Mouse (Mus musculus) midbrain, embryonic 12.5 days (tissue): ENCODE results near the gene 1700020D05Rik. TPM values are rescaled to one million over a fixed set of nuclear protein-coding genes. Genes with fewer than 3 reads are reported as not detected.
A peak's percentile ranks its signal among the peaks of the same experiment; 100 is the strongest.

Source experiments
- ATAC-seq: fragments of 200-750 bp; cut with Nextera tagmentation; 2 replicates; pipeline ENCODE4 v1.8.0; 2017; ENCODE audit warnings: low read depth, moderate TSS enrichment, moderate library complexity; ENCODE audit not compliant: low FRiP score
- H3K27ac ChIP-seq: fragments of 300-500 bp; sonication (generic); replicated peaks from 2 replicates; pipeline ENCODE4 v1.5.1; 2016; ENCODE audit warnings: mild to moderate bottlenecking
- H3K27me3 ChIP-seq: fragments of 300-500 bp; sonication (generic); 2 replicates; pipeline ENCODE4 v1.6.1; 2016; ENCODE audit warnings: mild to moderate bottlenecking
- H3K36me3 ChIP-seq: fragments of 300-500 bp; sonication (generic); 2 replicates; pipeline ENCODE4 v1.6.1; 2016
- H3K4me1 ChIP-seq: fragments of 300-500 bp; sonication (generic); 2 replicates; pipeline ENCODE4 v1.6.1; 2016
- H3K4me2 ChIP-seq: fragments of 300-500 bp; sonication (generic); replicated peaks from 2 replicates; pipeline ENCODE4 v1.6.1; 2016; ENCODE audit warnings: mild to moderate bottlenecking, moderate library complexity
- H3K4me3 ChIP-seq: fragments of 300-500 bp; sonication (generic); 2 replicates; pipeline ENCODE4 v1.5.1; 2016; ENCODE audit warnings: mild to moderate bottlenecking
- H3K9ac ChIP-seq: fragments of 300-500 bp; sonication (generic); replicated peaks from 2 replicates; pipeline ENCODE4 v1.6.1; 2016; ENCODE audit warnings: mild to moderate bottlenecking, moderate library complexity
- H3K9me3 ChIP-seq: fragments of 300-500 bp; sonication (generic); 2 replicates; pipeline ENCODE4 v1.6.1; 2016; ENCODE audit warnings: mild to moderate bottlenecking
- WGBS: fragments of 180-500 bp; shearing (Covaris S2); methylation state at CpG from one replicate; pipeline ENCODE4 v1.1.7; 2016; 5-methylcytosine and 5-hydroxymethylcytosine counted together
- polyA plus RNA-seq: library from polyadenylated mRNA; unstranded; fragments of >200 nt; fragmentation: Nextera tagmentation; extraction: Ambion mirVana; gene quantifications from 2 replicates; pipeline ENCODE4 v1.2.1, GENCODE M21; 2016

The 1700020D05Rik gene
- 0.22 TPM in 1 of 2 replicates, not detected in the other for polyA plus RNA-seq

- H3K4me1 ChIP-seq, result no peaks in the 10 kb centered on the region
- no peak within 1 kb of the TSS for H3K4me3 ChIP-seq
- ATAC-seq, result no peak
- 58% methylated on average over 17 of the region's 17 CpGs for WGBS
- H3K36me3 ChIP-seq, result peaks cover 3% of the 10 kb centered on the region; the same call in 1 of the 2 replicates
- no peak within 1 kb of the TSS for H3K4me2 ChIP-seq
- H3K27me3 ChIP-seq, result no peaks in the 10 kb centered on the region; the same call in 1 of the 2 replicates
- H3K9me3 ChIP-seq, result 0 out of 2 replicates have a peak, but pooled peaks cover 4% of the 10 kb centered on the region
- no peak within 1 kb of the TSS for H3K9ac ChIP-seq
- no peak within 1 kb of the TSS for H3K27ac ChIP-seq
These were observed at the start of gene 1700020D05Rik for GRCm38 (mm10) chr19:5503687-5504086. Gene 1700020D05Rik, minus strand, starts transcription at chr19:5503787.

- 82% methylated on average over 4 of the region's 4 CpGs for WGBS
- Histone ChIP-seq H3K27me3 (0 out of 2 replicates have a peak, but pooled peaks cover 5% of the 10 kb centered on the region), H3K9me3 (no peaks in the 10 kb centered on the region), H3K36me3 (no peaks in the 10 kb centered on the region), H3K4me3 (no peak overlapping the region), H3K4me1 (no peaks in the 10 kb centered on the region), H3K27ac (no peak overlapping the region), H3K4me2 (no peak overlapping the region), H3K9ac (no peak overlapping the region)
- ATAC-seq, result no peak
These were observed 44.0 kb upstream of the 1700020D05Rik start for GRCm38 (mm10) chr19:5547471-5548056.

GRCm38 (mm10) chr19:5544031-5544430, 40.4 kb upstream of the 1700020D05Rik start:
- Histone ChIP-seq H3K27me3 (no peaks in the 10 kb centered on the region), H3K4me1 (no peaks in the 10 kb centered on the region), H3K4me3 (no peak overlapping the region), H3K27ac (no peak overlapping the region), H3K36me3 (no peaks in the 10 kb centered on the region), H3K4me2 (no peak overlapping the region), H3K9me3 (no peaks in the 10 kb centered on the region), H3K9ac (no peak overlapping the region)
- 58% methylated on average over 11 of the region's 11 CpGs for WGBS
- ATAC-seq, result no peak

- no peak overlapping the region for H3K27ac ChIP-seq
- H3K4me3 ChIP-seq, result no peak overlapping the region
- no peak overlapping the region for H3K9ac ChIP-seq
- H3K4me2 ChIP-seq, result no peak overlapping the region
- H3K36me3 ChIP-seq, result no peaks in the 10 kb centered on the region
- no peak for ATAC-seq
- no peaks in the 10 kb centered on the region for H3K27me3 ChIP-seq
- no peaks in the 10 kb centered on the region for H3K9me3 ChIP-seq
- no peaks in the 10 kb centered on the region for H3K4me1 ChIP-seq
- WGBS, result 90% methylated on average over 9 of the region's 9 CpGs
These were observed 39.8 kb upstream of the 1700020D05Rik start for GRCm38 (mm10) chr19:5543362-5543761.

GRCm38 (mm10) chr19:5538786-5539185, 35.2 kb upstream of the 1700020D05Rik start:
- H3K27ac ChIP-seq, result no peak overlapping the region
- H3K9me3 ChIP-seq, result no peaks in the 10 kb centered on the region
- ATAC-seq, result no peak
- H3K4me1 ChIP-seq, result no peaks in the 10 kb centered on the region
- 0 out of 2 replicates have a peak, but pooled peaks cover 8% of the 10 kb centered on the region for H3K27me3 ChIP-seq
- H3K9ac ChIP-seq, result no peak overlapping the region
- no peaks in the 10 kb centered on the region for H3K36me3 ChIP-seq
- no peak overlapping the region for H3K4me3 ChIP-seq
- 65% methylated on average over 8 of the region's 8 CpGs for WGBS
- H3K4me2 ChIP-seq, result no peak overlapping the region

GRCm38 (mm10) chr19:5532520-5532919, 28.9 kb upstream of the 1700020D05Rik start:
- peaks cover 31% of the 10 kb centered on the region for H3K27me3 ChIP-seq
- WGBS, result 78% methylated on average over 8 of the region's 8 CpGs

GRCm38 (mm10) chr19:5530138-5530524, 26.5 kb upstream of the 1700020D05Rik start:
- 0 out of 2 replicates have a peak overlapping the region, but pooled peaks have one; percentile 29 for H3K9ac ChIP-seq
- H3K36me3 ChIP-seq, result no peaks in the 10 kb centered on the region
- peaks cover 23% of the 10 kb centered on the region for H3K27me3 ChIP-seq
- H3K4me3 ChIP-seq, result no peak overlapping the region
- no peak; the same call in 1 of the 2 replicates for ATAC-seq
- no peaks in the 10 kb centered on the region for H3K9me3 ChIP-seq
- H3K4me2 ChIP-seq, result peak overlapping the region; percentile 19; the same call in 1 of the 2 replicates
- peaks cover 20% of the 10 kb centered on the region for H3K4me1 ChIP-seq
- 28% methylated on average over 7 of the region's 7 CpGs for WGBS
- H3K27ac ChIP-seq, result peak overlapping the region; percentile 40

More at GRCm38 (mm10) chr19:5532520-5532919, 28.9 kb upstream of the 1700020D05Rik start:
- ATAC-seq, result no peak
- peaks cover 20% of the 10 kb centered on the region for H3K4me1 ChIP-seq
- H3K36me3 ChIP-seq, result no peaks in the 10 kb centered on the region
- H3K9me3 ChIP-seq, result no peaks in the 10 kb centered on the region
- H3K27ac ChIP-seq, result no peak overlapping the region
- no peak overlapping the region for H3K4me2 ChIP-seq
- H3K4me3 ChIP-seq, result no peak overlapping the region
- no peak overlapping the region for H3K9ac ChIP-seq

GRCm38 (mm10) chr19:5529325-5530137, 25.9 kb upstream of the 1700020D05Rik start:
- Histone ChIP-seq H3K9me3 (no peaks in the 10 kb centered on the region), H3K4me1 (peaks cover 20% of the 10 kb centered on the region), H3K4me2 (peak overlapping the region; percentile 37), H3K27me3 (peaks cover 23% of the 10 kb centered on the region), H3K9ac (no peak overlapping the region), H3K27ac (peak overlapping the region; percentile 40), H3K36me3 (no peaks in the 10 kb centered on the region), H3K4me3 (0 out of 2 replicates have a peak overlapping the region, but pooled peaks have one; percentile 9)
- peak; percentile 90 for ATAC-seq
- 13% methylated on average over 20 of the region's 20 CpGs for WGBS

- no peaks in the 10 kb centered on the region for H3K36me3 ChIP-seq
- peaks cover 13% of the 10 kb centered on the region for H3K4me1 ChIP-seq
- no peak overlapping the region for H3K4me3 ChIP-seq
- H3K9ac ChIP-seq, result no peak overlapping the region
- no peak overlapping the region for H3K4me2 ChIP-seq
- no peak for ATAC-seq
- peaks cover 1% of the 10 kb centered on the region for H3K27me3 ChIP-seq
- no peaks in the 10 kb centered on the region for H3K9me3 ChIP-seq
- H3K27ac ChIP-seq, result no peak overlapping the region
- 64% methylated on average over 5 of the region's 5 CpGs for WGBS
These were observed 21.6 kb upstream of the 1700020D05Rik start for GRCm38 (mm10) chr19:5525204-5525603.

- H3K27ac ChIP-seq, result no peak overlapping the region
- H3K4me3 ChIP-seq, result no peak overlapping the region
- no peak overlapping the region for H3K4me2 ChIP-seq
- ATAC-seq, result no peak
- H3K9me3 ChIP-seq, result no peaks in the 10 kb centered on the region
- no peak overlapping the region for H3K9ac ChIP-seq
- H3K27me3 ChIP-seq, result no peaks in the 10 kb centered on the region
- 89% methylated on average over 3 of the region's 3 CpGs for WGBS
- no peaks in the 10 kb centered on the region for H3K36me3 ChIP-seq
- H3K4me1 ChIP-seq, result no peaks in the 10 kb centered on the region
These were observed 15.1 kb upstream of the 1700020D05Rik start for GRCm38 (mm10) chr19:5518721-5519120.

- Histone ChIP-seq H3K9me3 (no peaks in the 10 kb centered on the region), H3K4me2 (no peak overlapping the region), H3K36me3 (no peaks in the 10 kb centered on the region), H3K4me1 (peaks cover 3% of the 10 kb centered on the region; the same call in 1 of the 2 replicates), H3K27ac (no peak overlapping the region), H3K9ac (no peak overlapping the region), H3K27me3 (no peaks in the 10 kb centered on the region), H3K4me3 (no peak overlapping the region)
- ATAC-seq, result no peak
- 83% methylated on average over 8 of the region's 8 CpGs for WGBS
These were observed 13.4 kb upstream of the 1700020D05Rik start for GRCm38 (mm10) chr19:5516906-5517505.
